ENCODE assay signal across 15 mouse cellular contexts in the genomic region with DNA sequence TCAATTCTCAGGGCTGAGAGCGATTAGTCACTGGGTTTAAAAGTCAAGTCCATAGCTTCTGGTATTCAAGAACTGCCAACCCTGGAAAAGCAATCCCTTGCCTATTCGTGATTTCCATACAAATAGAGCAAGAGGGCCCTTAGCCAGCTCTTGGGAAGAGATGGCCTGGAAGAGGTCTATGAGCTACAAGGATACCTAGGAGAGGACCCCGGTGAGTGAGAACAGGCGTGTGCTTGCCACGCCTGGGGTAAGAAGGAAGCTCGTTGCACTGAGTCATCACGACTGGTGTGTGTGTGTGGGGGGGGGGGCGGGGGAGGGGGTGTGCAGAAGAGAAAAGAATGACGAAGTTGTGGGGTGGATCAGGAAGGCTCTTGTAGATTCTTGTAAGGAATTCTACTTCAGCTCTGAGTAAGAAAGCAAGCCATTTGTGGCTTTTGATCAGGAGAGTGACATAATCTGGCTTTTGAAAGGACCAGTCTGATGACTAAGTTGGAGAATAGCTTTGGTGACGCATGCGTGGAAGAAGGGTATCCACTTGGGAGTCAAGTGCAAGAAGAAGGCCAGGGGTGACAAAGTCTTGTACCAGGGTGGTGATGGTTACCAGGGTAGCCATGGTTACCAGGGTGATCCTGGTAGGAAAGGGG.
A peak's percentile ranks its signal among the peaks of the same experiment; 100 is the strongest.
DNase-seq lines count a peak whose midpoint lies in the region; ATAC-seq and TF ChIP-seq lines count a peak whose summit lies in the region.
"Had no signal": no experiment of that assay in that cellular context is flagged by ENCODE, and none has a peak within 500 bp of the region (broad histone marks: within the 10 kb centered on the region; RNA-seq: fewer than 3 reads in every experiment).

No protein-coding gene starts in this region.

- H3K9me3 ChIP-seq in intestine, embryonic 15.5 days = no peaks in the 10 kb centered on the region
- no peaks in the 10 kb centered on the region for H3K9me3 ChIP-seq in intestine, embryonic 16.5 days (ENCODE audit: control insufficient read depth, low read length)
- H3K9me3 ChIP-seq: G1E; limb, embryonic 15.5 days had no signal

- H3ac ChIP-seq in myocyte (ENCODE audit: control insufficient read depth, insufficient read length) = no peak overlapping the region

- TF ChIP-seq POLR2A in myocyte (IDR thresholded peaks at IDR 0.05; ENCODE audit: insufficient read length, low read depth) = no peak

- WGBS in intestine, embryonic 15.5 days = 77% methylated on average over 11 of the region's 11 CpGs
- WGBS in intestine, embryonic 16.5 days = 77% methylated on average over 10 of the region's 11 CpGs

- no peak overlapping the region for H3K4me3 ChIP-seq in intestine, embryonic 15.5 days (replicated peaks)
- H3K4me3 ChIP-seq in intestine, embryonic 16.5 days (ENCODE audit: low read length) = no peak overlapping the region
- no peak overlapping the region for H3K4me3 ChIP-seq in myocyte
- H3K4me3 ChIP-seq: limb, embryonic 15.5 days had no signal

- H3K27ac ChIP-seq in intestine, embryonic 15.5 days = no peak overlapping the region
- H3K27ac ChIP-seq in intestine, embryonic 16.5 days (ENCODE audit: low read length) = no peak overlapping the region
- H3K27ac ChIP-seq: limb, embryonic 15.5 days; macrophage had no signal

- no peak overlapping the region for H3K9ac ChIP-seq in intestine, embryonic 15.5 days
- H3K9ac ChIP-seq in intestine, embryonic 16.5 days (ENCODE audit: low read depth, low read length) = no peak overlapping the region
- H3K9ac ChIP-seq: limb, embryonic 15.5 days had no signal

- no peaks in the 10 kb centered on the region for H3K4me1 ChIP-seq in intestine, embryonic 15.5 days (replicated peaks)
- H3K4me1 ChIP-seq in intestine, embryonic 16.5 days (ENCODE audit: control insufficient read depth, insufficient read depth, low read length) = no peaks in the 10 kb centered on the region

- no peaks in the 10 kb centered on the region for H3K79me2 ChIP-seq in myocyte (ENCODE audit: control insufficient read depth, insufficient read depth)

- H3K36me3 ChIP-seq in intestine, embryonic 15.5 days = no peaks in the 10 kb centered on the region
- H3K36me3 ChIP-seq in intestine, embryonic 16.5 days (ENCODE audit: control insufficient read depth, insufficient read depth, low read length) = no peaks in the 10 kb centered on the region
- H3K36me3 ChIP-seq in myocyte (ENCODE audit: control insufficient read depth, insufficient read depth) = no peaks in the 10 kb centered on the region
- H3K36me3 ChIP-seq: G1E; limb, embryonic 15.5 days had no signal

- DNase-seq in CD4-positive helper T cell, adult 2 months (ENCODE audit: low read depth, low spot score) = peak; percentile 32
- DNase-seq in R1 (ENCODE audit: low read depth, low spot score) (peak; percentile 38), liver (no peak)
- no peak for DNase-seq in layer of hippocampus, postnatal 14 days (ENCODE audit: low spot score in 2 of 2)
- DNase-seq: heart, postnatal 14 days; kidney, adult 18-20 months; kidney, postnatal 36 days; thymus, postnatal 25 days had no signal

- ATAC-seq in intestine, embryonic 15.5 days = 0 out of 2 replicates have a peak, but pooled peaks have one; percentile 43
- ATAC-seq in intestine, embryonic 16.5 days = no peak
- ATAC-seq: midbrain, embryonic 16.5 days had no signal

- no peak overlapping the region for H3K4me2 ChIP-seq in intestine, embryonic 15.5 days (replicated peaks)
- H3K4me2 ChIP-seq in intestine, embryonic 16.5 days (ENCODE audit: low read depth, low read length) = no peak overlapping the region
- peak overlapping the region; percentile 62 for H3K4me2 ChIP-seq in myocyte (ENCODE audit: low read depth)
- H3K4me2 ChIP-seq: limb, embryonic 15.5 days had no signal

- H3K27me3 ChIP-seq in intestine, embryonic 15.5 days (replicated peaks) = no peaks in the 10 kb centered on the region
- H3K27me3 ChIP-seq in intestine, embryonic 16.5 days (replicated peaks; ENCODE audit: control insufficient read depth, insufficient read depth, low read length) = no peaks in the 10 kb centered on the region
- H3K27me3 ChIP-seq in myocyte (ENCODE audit: control insufficient read depth, insufficient read depth, insufficient read length) = no peaks in the 10 kb centered on the region
- H3K27me3 ChIP-seq: limb, embryonic 15.5 days had no signal

TF ChIP-seq in myocyte, 11 proteins besides CTCF, POLR2A, EP300 and RAD21:
- TF ChIP-seq REST (IDR thresholded peaks at IDR 0.05; ENCODE audit: insufficient read depth, insufficient read length) = no peak
- TF ChIP-seq TCF12 (IDR thresholded peaks at IDR 0.05; ENCODE audit: insufficient read depth, poor library complexity, severe bottlenecking) = no peak
- TF ChIP-seq TCF3 (IDR thresholded peaks at IDR 0.05; ENCODE audit: insufficient read length, low read depth) = no peak
- TF ChIP-seq SRF (IDR thresholded peaks at IDR 0.05; ENCODE audit: control insufficient read depth, insufficient read length, low read depth) = no peak
- no peak for TF ChIP-seq MAX (IDR thresholded peaks at IDR 0.05; ENCODE audit: low read depth)
- no peak for TF ChIP-seq E2F4 (IDR thresholded peaks at IDR 0.05; ENCODE audit: insufficient read depth)
- TF ChIP-seq MYOG (IDR thresholded peaks at IDR 0.05; ENCODE audit: control insufficient read depth in 1 of 3, insufficient read depth in 1 of 3, insufficient read length in 2 of 3, low read depth in 2 of 3) = no peak
- TF ChIP-seq MYOD1 (IDR thresholded peaks at IDR 0.05; ENCODE audit: control insufficient read depth in 1 of 3, insufficient read length in 2 of 3, low read depth in 2 of 3) = no peak

Comparison
In these comparisons a context has a peak if more than half of its experiments do, and no peak if none do; other contexts are left out.
1. DNase-seq: peak in CD4-positive helper T cell, adult 2 months (single experiment) and R1 (single experiment); none in layer of hippocampus, postnatal 14 days (0 of 2) and liver (single experiment).